Mouse (Mus musculus) small intestine, adult 2 months (tissue): ENCODE data around the gene Axin1.

Experiments used
- CTCF ChIP-seq: fragments of 200-500 bp; IDR thresholded peaks from 2 replicates; pipeline ENCODE4 v1.5.1; 2012; ENCODE audit warnings: low read depth, mild to moderate bottlenecking, control low read depth, inconsistent platforms, low read length, moderate library complexity, mixed read lengths; ENCODE audit not compliant: insufficient replicate concordance, insufficient read length; ENCODE audit errors: extremely low read depth
- POLR2A ChIP-seq: fragments of 200-500 bp; IDR thresholded peaks from 2 replicates; pipeline ENCODE4 v1.6.1; 2012; ENCODE audit warnings: low read depth, mild to moderate bottlenecking, control low read depth, inconsistent platforms, low read length, moderate library complexity

GRCm38 (mm10) chr17:26178611-26179010, 40.1 kb downstream of the Axin1 start:
- TF ChIP-seq POLR2A (no peak), CTCF (no peak)
